Mouse (Mus musculus) hindbrain, embryonic 11.5 days (tissue): ENCODE results near the gene Cd79b. TPM values are rescaled to one million over a fixed set of nuclear protein-coding genes. Genes with fewer than 3 reads are reported as not detected.
A peak's percentile ranks its signal among the peaks of the same experiment; 100 is the strongest.

Experiments
- ATAC-seq: fragments of 200-750 bp; cut with Nextera tagmentation; 2 replicates; pipeline ENCODE4 v1.8.0; 2017; ENCODE audit warnings: mild to moderate bottlenecking, moderate TSS enrichment, moderate library complexity; ENCODE audit not compliant: low FRiP score
- DNase-seq: peaks from one replicate; pipeline ENCODE4 v3.0.0-alpha.2; 2015; ENCODE audit warnings: low spot score
- H3K27ac ChIP-seq: fragments of 300-500 bp; sonication (generic); 2 replicates; pipeline ENCODE4 v1.5.1; 2014; ENCODE audit warnings: mild to moderate bottlenecking, low read depth, low read length
- H3K27me3 ChIP-seq: fragments of 300-500 bp; sonication (generic); 2 replicates; pipeline ENCODE4 v1.6.1; 2014; ENCODE audit warnings: mild to moderate bottlenecking, low read length, moderate library complexity, mixed read lengths; ENCODE audit not compliant: control insufficient read depth, insufficient read depth
- H3K36me3 ChIP-seq: fragments of 300-500 bp; sonication (generic); 2 replicates; pipeline ENCODE4 v1.6.1; 2014; ENCODE audit warnings: mild to moderate bottlenecking, low read length, moderate library complexity, mixed read lengths; ENCODE audit not compliant: control insufficient read depth, insufficient read depth
- H3K4me1 ChIP-seq: fragments of 300-500 bp; sonication (generic); replicated peaks from 2 replicates; pipeline ENCODE4 v1.6.1; 2014; ENCODE audit warnings: low read length, mixed read lengths; ENCODE audit not compliant: control insufficient read depth, insufficient read depth
- H3K4me2 ChIP-seq: fragments of 300-500 bp; sonication (generic); replicated peaks from 2 replicates; pipeline ENCODE4 v1.6.1; 2014; ENCODE audit warnings: mild to moderate bottlenecking, low read depth, low read length
- H3K4me3 ChIP-seq: fragments of 300-500 bp; sonication (generic); 2 replicates; pipeline ENCODE4 v1.5.1; 2014; ENCODE audit warnings: low read depth, low read length
- H3K9ac ChIP-seq: fragments of 300-500 bp; sonication (generic); 2 replicates; pipeline ENCODE4 v1.6.1; 2014; ENCODE audit warnings: low read depth, low read length
- H3K9me3 ChIP-seq: fragments of 300-500 bp; sonication (generic); 2 replicates; pipeline ENCODE4 v1.6.1; 2016; ENCODE audit warnings: low read length; ENCODE audit not compliant: control insufficient read depth
- WGBS: fragments of 180-500 bp; shearing (Covaris S2); extraction: QIAGEN DNeasy Blood & Tissue Kit; methylation state at CpG from one replicate; pipeline ENCODE4 v1.1.7; 2014; 5-methylcytosine and 5-hydroxymethylcytosine counted together
- polyA plus RNA-seq: library from polyadenylated mRNA; unstranded; fragments of >200 nt; fragmentation: Nextera tagmentation; extraction: Ambion mirVana; gene quantifications from 2 replicates; pipeline ENCODE4 v1.2.1, GENCODE M21; 2014

Cd79b gene
- polyA plus RNA-seq, 1 experiment from 2014 or later, result 1.9 TPM

GRCm38 (mm10) chr11:106289369-106289768 lies 25.2 kb downstream of the Cd79b start:
- H3K27me3 ChIP-seq, result no peaks in the 10 kb centered on the region
- H3K9me3 ChIP-seq, result no peaks in the 10 kb centered on the region
- DNase-seq, result no peak
- no peaks in the 10 kb centered on the region for H3K36me3 ChIP-seq
- no peak overlapping the region for H3K27ac ChIP-seq
- no peak for ATAC-seq
- 78% methylated on average over 8 of the region's 8 CpGs for WGBS
- H3K4me2 ChIP-seq, result no peak overlapping the region
- no peak overlapping the region for H3K4me3 ChIP-seq
- no peak overlapping the region for H3K9ac ChIP-seq
- no peaks in the 10 kb centered on the region for H3K4me1 ChIP-seq

DNA sequence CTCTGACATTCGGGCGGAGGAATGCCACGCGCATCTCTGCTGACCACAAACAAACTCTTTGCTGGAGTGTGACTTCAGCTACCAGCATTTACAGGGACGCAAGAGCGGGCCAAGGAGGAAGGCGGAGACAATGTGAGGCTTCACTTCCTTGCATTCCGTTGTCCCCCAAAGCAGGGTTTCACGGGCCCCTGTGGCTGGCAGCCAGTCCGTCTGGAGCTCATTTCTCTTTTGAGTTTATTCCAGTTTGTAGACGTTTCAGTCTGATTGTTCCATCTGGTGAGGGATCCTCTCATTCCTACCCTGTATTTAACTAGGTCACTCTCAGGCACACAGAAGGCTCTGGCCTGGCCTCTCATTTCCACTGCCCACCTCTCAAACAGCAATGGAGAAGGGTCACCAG lies 27.6 kb downstream of the Cd79b start:
- ATAC-seq (no peak), DNase-seq (no peak)
- no peak overlapping the region for H3K9ac ChIP-seq
- H3K36me3 ChIP-seq, result no peaks in the 10 kb centered on the region
- no peak overlapping the region for H3K4me3 ChIP-seq
- no peaks in the 10 kb centered on the region for H3K9me3 ChIP-seq
- H3K27me3 ChIP-seq, result no peaks in the 10 kb centered on the region
- no peak overlapping the region for H3K4me2 ChIP-seq
- WGBS, result 76% methylated on average over 11 of the region's 11 CpGs
- no peak overlapping the region for H3K27ac ChIP-seq
- H3K4me1 ChIP-seq, result no peaks in the 10 kb centered on the region

DNA sequence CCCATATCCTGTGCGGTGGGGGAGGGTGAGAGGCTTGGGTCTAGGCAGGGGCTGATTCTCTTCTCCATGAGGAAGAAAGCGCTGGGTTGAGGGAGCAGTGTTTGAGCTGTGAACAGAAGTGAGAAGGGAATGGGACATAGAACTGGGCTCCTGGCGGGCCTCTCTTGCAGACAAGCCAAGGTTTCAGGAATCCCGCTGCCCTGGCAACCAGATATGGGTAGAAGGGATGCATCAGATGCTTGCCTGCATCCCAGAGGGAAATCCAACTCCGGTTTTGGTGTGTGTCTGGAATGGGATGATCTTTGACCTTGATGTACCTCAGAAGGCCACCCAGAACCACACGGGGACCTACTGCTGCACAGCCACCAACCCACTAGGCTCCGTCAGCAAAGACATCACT lies 28.4 kb downstream of the Cd79b start:
- Histone ChIP-seq H3K27me3 (no peaks in the 10 kb centered on the region), H3K4me2 (no peak overlapping the region), H3K4me3 (no peak overlapping the region), H3K27ac (no peak overlapping the region), H3K9me3 (no peaks in the 10 kb centered on the region), H3K9ac (no peak overlapping the region), H3K36me3 (no peaks in the 10 kb centered on the region), H3K4me1 (no peaks in the 10 kb centered on the region)
- DNase-seq, result no peak
- ATAC-seq, result no peak
- 87% methylated on average over 7 of the region's 7 CpGs for WGBS

- ATAC-seq (no peak), DNase-seq (no peak)
- H3K9me3 ChIP-seq, result no peaks in the 10 kb centered on the region
- H3K9ac ChIP-seq, result no peak overlapping the region
- H3K27ac ChIP-seq, result no peak overlapping the region
- WGBS, result 77% methylated on average over 8 of the region's 8 CpGs
- no peaks in the 10 kb centered on the region for H3K27me3 ChIP-seq
- H3K4me3 ChIP-seq, result no peak overlapping the region
- no peaks in the 10 kb centered on the region for H3K36me3 ChIP-seq
- H3K4me2 ChIP-seq, result no peak overlapping the region
- no peaks in the 10 kb centered on the region for H3K4me1 ChIP-seq
Measured at GRCm38 (mm10) chr11:106284126-106284525, 30.4 kb downstream of the Cd79b start.

- 77% methylated on average over 4 of the region's 4 CpGs for WGBS
- DNase-seq, result no peak
- Histone ChIP-seq H3K27me3 (no peaks in the 10 kb centered on the region), H3K27ac (no peak overlapping the region), H3K4me1 (no peaks in the 10 kb centered on the region), H3K9ac (no peak overlapping the region), H3K4me2 (no peak overlapping the region), H3K9me3 (no peaks in the 10 kb centered on the region), H3K36me3 (no peaks in the 10 kb centered on the region), H3K4me3 (no peak overlapping the region)
- ATAC-seq, result no peak
Measured at GRCm38 (mm10) chr11:106283371-106283770, 31.2 kb downstream of the Cd79b start.

GRCm38 (mm10) chr11:106282452-106282851 lies 32.1 kb downstream of the Cd79b start:
- no peak for DNase-seq
- H3K9me3 ChIP-seq, result no peaks in the 10 kb centered on the region
- no peaks in the 10 kb centered on the region for H3K4me1 ChIP-seq
- no peak for ATAC-seq
- H3K36me3 ChIP-seq, result no peaks in the 10 kb centered on the region
- no peaks in the 10 kb centered on the region for H3K27me3 ChIP-seq
- no peak overlapping the region for H3K9ac ChIP-seq
- 84% methylated on average over 6 of the region's 6 CpGs for WGBS
- H3K4me3 ChIP-seq, result no peak overlapping the region
- no peak overlapping the region for H3K4me2 ChIP-seq
- no peak overlapping the region for H3K27ac ChIP-seq

DNA sequence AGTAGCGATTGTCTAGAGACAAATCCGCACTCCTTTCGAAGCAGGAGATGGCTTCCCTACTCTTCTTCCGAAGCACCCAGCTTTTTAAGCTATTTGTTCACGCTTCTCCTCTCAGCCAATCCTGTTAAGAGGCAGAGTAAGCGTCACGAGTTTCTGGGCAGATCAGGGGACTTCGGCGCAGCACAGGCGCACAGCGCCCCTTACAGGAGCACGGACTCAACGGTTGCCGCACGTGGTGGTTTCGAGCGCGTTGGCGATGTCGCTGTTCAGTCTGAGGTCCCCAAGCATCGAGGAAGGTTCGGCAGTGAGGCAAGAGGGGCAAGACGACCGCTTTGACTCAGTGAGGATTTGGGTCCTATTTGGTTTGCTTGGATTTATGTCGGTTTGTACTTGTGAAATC lies 38.1 kb downstream of the Cd79b start, which contains the start of gene Tcam1:
Gene Tcam1, plus strand, starts transcription at position 219 of the 400 bp plus-strand sequence.
- 10% methylated on average over 25 of the region's 25 CpGs for WGBS
- 0 out of 2 replicates have a peak within 1 kb of the TSS, but pooled peaks have one; percentile 2 for H3K4me2 ChIP-seq
- H3K9ac ChIP-seq, result no peak within 1 kb of the TSS

DNA sequence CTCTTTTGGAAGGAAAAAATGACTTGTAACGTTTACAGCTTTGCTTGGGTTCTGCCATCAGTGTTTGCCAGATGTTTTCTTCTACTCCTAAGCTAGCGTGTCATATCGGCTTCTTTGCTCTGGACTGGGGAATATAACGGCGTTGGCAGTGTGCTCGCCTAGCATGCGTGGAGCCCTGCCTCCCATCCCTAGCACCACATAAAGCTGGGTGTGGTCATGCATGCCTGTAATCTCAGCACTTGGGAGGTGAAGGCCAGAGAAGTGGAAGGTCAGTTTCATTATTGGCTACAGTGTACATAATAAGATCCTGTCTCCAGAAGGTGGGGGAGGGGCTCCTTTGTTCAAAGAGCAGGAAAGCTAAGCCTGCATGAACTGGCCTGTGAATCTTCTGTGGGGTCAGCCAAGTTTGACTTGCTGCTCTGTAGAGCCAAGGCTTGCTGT lies 39.6 kb downstream of the Cd79b start:
- Histone ChIP-seq H3K27ac (no peak overlapping the region), H3K27me3 (no peaks in the 10 kb centered on the region), H3K9ac (no peak overlapping the region), H3K36me3 (no peaks in the 10 kb centered on the region), H3K9me3 (no peaks in the 10 kb centered on the region), H3K4me3 (no peak overlapping the region), H3K4me2 (no peak overlapping the region), H3K4me1 (peaks cover 9% of the 10 kb centered on the region)
- DNase-seq, result peak; percentile 32
- ATAC-seq, result no peak
- WGBS, result 89% methylated on average over 7 of the region's 7 CpGs

More for the DNA sequence above, 38.1 kb downstream of the Cd79b start, which contains the start of gene Tcam1:
- Histone ChIP-seq H3K4me3 (no peak within 1 kb of the TSS), H3K4me1 (peaks cover 2% of the 10 kb centered on the region; the same call in 1 of the 2 replicates), H3K27ac (no peak within 1 kb of the TSS), H3K27me3 (no peaks in the 10 kb centered on the region), H3K9me3 (no peaks in the 10 kb centered on the region), H3K36me3 (no peaks in the 10 kb centered on the region)
- ATAC-seq, result peak; percentile 20; the same call in 1 of the 2 replicates
- DNase-seq, result peak; percentile 97

- Histone ChIP-seq H3K27me3 (no peaks in the 10 kb centered on the region), H3K9me3 (no peaks in the 10 kb centered on the region), H3K4me3 (no peak overlapping the region), H3K4me1 (peaks cover 9% of the 10 kb centered on the region), H3K27ac (no peak overlapping the region), H3K4me2 (no peak overlapping the region), H3K9ac (no peak overlapping the region), H3K36me3 (no peaks in the 10 kb centered on the region)
- WGBS, result 81% methylated on average over 1 of the region's 1 CpGs
- DNase-seq (no peak), ATAC-seq (no peak)
Measured at GRCm38 (mm10) chr11:106274374-106274773, 40.2 kb downstream of the Cd79b start.
